Mouse (Mus musculus): ENCODE measurements around the gene Acp6.

DNA sequence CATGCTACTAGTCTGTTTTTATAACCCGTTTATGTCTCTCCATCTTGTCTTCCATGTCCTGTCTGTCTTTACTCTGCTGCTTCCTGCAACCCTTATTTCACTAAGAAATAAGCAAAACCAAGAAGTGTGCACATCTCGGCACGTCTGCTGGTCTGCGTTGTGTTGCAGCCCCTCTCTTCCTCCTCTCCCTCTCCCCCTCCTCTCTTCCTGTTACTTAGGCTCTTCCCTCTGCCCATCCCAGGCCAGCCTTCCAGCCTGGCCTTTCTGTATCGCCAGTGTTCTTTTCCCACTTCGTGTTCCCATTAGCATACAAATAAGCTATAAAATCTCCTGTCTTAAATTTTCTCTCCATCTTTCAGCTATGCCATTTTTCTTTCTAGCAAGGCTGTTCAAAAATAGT, 21.9 kb downstream of the Acp6 start:
- TF ChIP-seq EP300 (IDR thresholded peaks at IDR 0.05; ENCODE audit: insufficient read depth, low read depth, low read length) (no peak), CTCF (IDR thresholded peaks at IDR 0.05) (no peak), POLR2A (IDR thresholded peaks at IDR 0.05; ENCODE audit: insufficient read depth, low read depth, low read length) (no peak)
